33 mouse cellular contexts compared by ENCODE assay signal in the genomic region with DNA sequence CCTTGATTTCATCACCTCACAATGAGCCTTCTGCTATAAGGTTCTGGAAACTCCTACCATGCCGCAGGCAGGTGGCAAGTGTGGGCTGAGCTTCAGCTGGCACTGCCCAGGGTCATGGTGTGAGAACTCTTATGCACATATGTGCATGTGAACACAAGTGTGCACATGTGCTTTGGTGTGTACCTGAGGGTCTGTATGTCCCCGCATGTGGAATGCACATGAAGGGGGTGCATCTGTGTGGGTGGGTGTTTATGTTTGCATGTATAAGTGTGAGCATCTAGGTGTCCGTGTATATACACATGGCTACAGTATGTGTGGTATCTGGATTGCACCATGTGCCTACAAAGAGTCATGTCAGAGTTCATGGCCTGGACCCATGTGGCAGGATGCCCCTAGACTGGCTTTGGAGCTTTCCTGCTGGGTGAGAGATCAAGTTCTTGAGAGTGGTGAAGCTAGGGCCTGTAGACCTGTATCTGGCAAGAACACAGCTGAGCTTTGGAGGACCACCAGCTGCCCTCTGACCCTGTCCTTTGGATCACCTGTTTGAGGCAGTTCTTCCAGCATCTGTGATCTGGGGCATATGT. TPM values are rescaled to one million over a fixed set of nuclear protein-coding genes. Genes with fewer than 3 reads are reported as not detected.
DNase-seq lines count a peak whose midpoint lies in the region; ATAC-seq and TF ChIP-seq lines count a peak whose summit lies in the region.
"Had no signal": no experiment of that assay in that cellular context is flagged by ENCODE, and none has a peak within 500 bp of the region (broad histone marks: within the 10 kb centered on the region; RNA-seq: fewer than 3 reads in every experiment).

No protein-coding gene starts in this region.

- H3K9me3 ChIP-seq in hindbrain, embryonic 13.5 days: no peaks in the 10 kb centered on the region
- H3K9me3 ChIP-seq in hindbrain, postnatal 0 days (ENCODE audit: low read length): no peaks in the 10 kb centered on the region
- H3K9me3 ChIP-seq: hindbrain, embryonic 10.5 days; limb, embryonic 10.5 days; limb, embryonic 15.5 days; lung, embryonic 15.5 days had no signal

- H3K4me1 ChIP-seq in hindbrain, embryonic 13.5 days (replicated peaks): no peaks in the 10 kb centered on the region
- H3K4me1 ChIP-seq in hindbrain, postnatal 0 days (ENCODE audit: insufficient read depth, low read length): no peaks in the 10 kb centered on the region
- H3K4me1 ChIP-seq: limb, embryonic 15.5 days had no signal

- no peaks in the 10 kb centered on the region for H3K27me3 ChIP-seq in hindbrain, embryonic 13.5 days
- H3K27me3 ChIP-seq in hindbrain, postnatal 0 days (ENCODE audit: insufficient read depth, low read length): no peaks in the 10 kb centered on the region
- H3K27me3 ChIP-seq: CH12.LX; limb, embryonic 15.5 days; lung, embryonic 15.5 days had no signal

- DNase-seq in adrenal gland, adult 2 months: peak; percentile 37
- no peak for DNase-seq in adrenal gland, postnatal 4 days (ENCODE audit: low spot score in 2 of 2)
- no peak for DNase-seq in hindbrain, postnatal 0 days (ENCODE audit: low spot score)
- peak; percentile 21 for DNase-seq in adrenal gland, postnatal 25 days
- no peak for DNase-seq in yolk sac, embryonic 10.5 days (ENCODE audit: low spot score)
- no peak for DNase-seq in urinary bladder, postnatal 10 days (ENCODE audit: low spot score)
- DNase-seq: cerebellum, adult 2 months; cerebellum, postnatal 14 days; gastrocnemius, adult 2 months; gastrocnemius, postnatal 36 days; heart, postnatal 14 days; kidney, adult 9 months; kidney, postnatal 10 days; layer of hippocampus, adult 9-11 months; lung, postnatal 36 days; right cerebral cortex, adult 18-20 months; spleen, adult 18-20 months; thymus, adult 2 months; thymus, postnatal 36 days had no signal

- H3K27ac ChIP-seq in hindbrain, embryonic 13.5 days: no peak overlapping the region
- no peak overlapping the region for H3K27ac ChIP-seq in hindbrain, postnatal 0 days
- H3K27ac ChIP-seq: gastrocnemius, adult 2 months; limb, embryonic 15.5 days; liver, embryonic 14.5 days; lung, embryonic 15.5 days; stomach, postnatal 0 days had no signal

- 84% methylated on average over 3 of the region's 3 CpGs for WGBS in hindbrain, embryonic 13.5 days
- 73% methylated on average over 3 of the region's 3 CpGs for WGBS in hindbrain, postnatal 0 days

- H3K9ac ChIP-seq in hindbrain, embryonic 13.5 days: no peak overlapping the region
- no peak overlapping the region for H3K9ac ChIP-seq in hindbrain, postnatal 0 days (replicated peaks; ENCODE audit: low read length)
- H3K9ac ChIP-seq: limb, embryonic 15.5 days; liver, embryonic 14.5 days; lung, embryonic 15.5 days had no signal

- H3K4me3 ChIP-seq in hindbrain, embryonic 13.5 days: no peak overlapping the region
- H3K4me3 ChIP-seq in hindbrain, postnatal 0 days (ENCODE audit: low read length): no peak overlapping the region
- H3K4me3 ChIP-seq: erythroblast, embryonic 14.5 days; gastrocnemius, adult 2 months; hindbrain, embryonic 10.5 days; limb, embryonic 10.5 days; limb, embryonic 15.5 days; lung, embryonic 15.5 days had no signal

- TF ChIP-seq CTCF in hindbrain, postnatal 0 days (IDR thresholded peaks at IDR 0.05; ENCODE audit: low read depth): no peak

- H3K36me3 ChIP-seq in hindbrain, embryonic 13.5 days: no peaks in the 10 kb centered on the region
- no peaks in the 10 kb centered on the region for H3K36me3 ChIP-seq in hindbrain, postnatal 0 days (ENCODE audit: insufficient read depth, low read length)
- H3K36me3 ChIP-seq: hindbrain, embryonic 10.5 days; limb, embryonic 10.5 days; limb, embryonic 15.5 days; lung, embryonic 15.5 days had no signal

- ATAC-seq in hindbrain, embryonic 13.5 days (ENCODE audit: low FRiP score): peak; percentile 28; the same call in 1 of the 2 replicates
- no peak for ATAC-seq in hindbrain, postnatal 0 days
- ATAC-seq: forebrain, embryonic 14.5 days; intestine, postnatal 0 days; midbrain, embryonic 16.5 days had no signal

- no peak overlapping the region for H3K4me2 ChIP-seq in hindbrain, embryonic 13.5 days
- no peak overlapping the region for H3K4me2 ChIP-seq in hindbrain, postnatal 0 days (ENCODE audit: low read depth, low read length)
- H3K4me2 ChIP-seq: limb, embryonic 15.5 days; lung, embryonic 15.5 days; midbrain, embryonic 11.5 days had no signal

RNA-seq across cellular contexts. Expression of a gene that starts 38.8 kb away (rescaled TPM):
- 1 to 10 TPM; 4.4 to 5.8 TPM for total RNA-seq in adrenal gland, adult 2 months (2021)
- 6.4 and 8.3 TPM in 2 replicates for polyA plus RNA-seq in adrenal gland, adult 2 months (2012; rRNA removed)
- total RNA-seq in adrenal gland, postnatal 4 days (2021): 10 to 100 TPM in 1 of 2 experiments, 1 to 10 TPM in 1; 9.5 to 11.0 TPM
- polyA plus RNA-seq in hindbrain, embryonic 13.5 days (2015; fragmentation: Nextera tagmentation; extraction: Ambion mirVana): 4.8 and 4.9 TPM in 2 replicates
- total RNA-seq in hindbrain, postnatal 0 days (2014; rRNA removed): 11.0 and 12.4 TPM in 2 replicates
- polyA plus RNA-seq in hindbrain, postnatal 0 days (2015; fragmentation: Nextera tagmentation; extraction: Ambion mirVana): 2.5 and 2.7 TPM in 2 replicates
- total RNA-seq in adrenal gland, postnatal 25 days (2021): 7.1 and 8.6 TPM in 2 replicates

RNA-seq across cellular contexts. Expression of a gene that starts 39.0 kb away (rescaled TPM):
- 1 to 10 TPM; 4.4 to 7.8 TPM for total RNA-seq in adrenal gland, adult 2 months (2021)
- 10.5 and 15.5 TPM in 2 replicates for polyA plus RNA-seq in adrenal gland, adult 2 months (2012; rRNA removed)
- total RNA-seq in adrenal gland, postnatal 4 days (2021): 1 to 10 TPM; 5.6 to 9.2 TPM
- 13.7 and 15.8 TPM in 2 replicates for polyA plus RNA-seq in hindbrain, embryonic 13.5 days (2015; fragmentation: Nextera tagmentation; extraction: Ambion mirVana)
- total RNA-seq in hindbrain, postnatal 0 days (2014; rRNA removed): 9.6 and 10.5 TPM in 2 replicates
- 16.9 and 18.0 TPM in 2 replicates for polyA plus RNA-seq in hindbrain, postnatal 0 days (2015; fragmentation: Nextera tagmentation; extraction: Ambion mirVana)
- 4.0 and 9.4 TPM in 2 replicates for total RNA-seq in adrenal gland, postnatal 25 days (2021)

RNA-seq across cellular contexts. Expression of a gene that starts 53.0 kb away (rescaled TPM):
- total RNA-seq in adrenal gland, adult 2 months (2021): under 1 TPM in 1 of 2 experiments, not detected in 1; 0.28 TPM
- polyA plus RNA-seq in adrenal gland, adult 2 months (2012; rRNA removed): 0.47 and 0.49 TPM in 2 replicates
- 1 to 10 TPM in 1 of 2 experiments, under 1 TPM in 1; 0.59 to 1.0 TPM for total RNA-seq in adrenal gland, postnatal 4 days (2021)
- 0.99 and 1.7 TPM in 2 replicates for polyA plus RNA-seq in hindbrain, embryonic 13.5 days (2015; fragmentation: Nextera tagmentation; extraction: Ambion mirVana)
- total RNA-seq in hindbrain, postnatal 0 days (2014; rRNA removed): 0.37 and 4.0 TPM in 2 replicates
- polyA plus RNA-seq in hindbrain, postnatal 0 days (2015; fragmentation: Nextera tagmentation; extraction: Ambion mirVana): 0.51 and 0.92 TPM in 2 replicates
- total RNA-seq in adrenal gland, postnatal 25 days (2021): 0.52 TPM in 1 of 2 replicates, not detected in the other
- total RNA-seq: megakaryocyte, adult 5-6 weeks had no signal
- polyA plus RNA-seq: erythroblast, embryonic 14.5 days had no signal

Comparison
In these comparisons a context has a peak if more than half of its experiments do, and no peak if none do; other contexts are left out.
1. DNase-seq: peak in adrenal gland, adult 2 months (single experiment) and adrenal gland, postnatal 25 days (single experiment); none in adrenal gland, postnatal 4 days (0 of 2), hindbrain, postnatal 0 days (single experiment), yolk sac, embryonic 10.5 days (single experiment) and urinary bladder, postnatal 10 days (single experiment).